Mouse (Mus musculus): ENCODE results near the gene Rpp25. TPM values are rescaled to one million over a fixed set of nuclear protein-coding genes. Genes with fewer than 3 reads are reported as not detected.

Rpp25 gene
- polyA plus RNA-seq, 3 experiments from 2014 or later: not detected

DNA sequence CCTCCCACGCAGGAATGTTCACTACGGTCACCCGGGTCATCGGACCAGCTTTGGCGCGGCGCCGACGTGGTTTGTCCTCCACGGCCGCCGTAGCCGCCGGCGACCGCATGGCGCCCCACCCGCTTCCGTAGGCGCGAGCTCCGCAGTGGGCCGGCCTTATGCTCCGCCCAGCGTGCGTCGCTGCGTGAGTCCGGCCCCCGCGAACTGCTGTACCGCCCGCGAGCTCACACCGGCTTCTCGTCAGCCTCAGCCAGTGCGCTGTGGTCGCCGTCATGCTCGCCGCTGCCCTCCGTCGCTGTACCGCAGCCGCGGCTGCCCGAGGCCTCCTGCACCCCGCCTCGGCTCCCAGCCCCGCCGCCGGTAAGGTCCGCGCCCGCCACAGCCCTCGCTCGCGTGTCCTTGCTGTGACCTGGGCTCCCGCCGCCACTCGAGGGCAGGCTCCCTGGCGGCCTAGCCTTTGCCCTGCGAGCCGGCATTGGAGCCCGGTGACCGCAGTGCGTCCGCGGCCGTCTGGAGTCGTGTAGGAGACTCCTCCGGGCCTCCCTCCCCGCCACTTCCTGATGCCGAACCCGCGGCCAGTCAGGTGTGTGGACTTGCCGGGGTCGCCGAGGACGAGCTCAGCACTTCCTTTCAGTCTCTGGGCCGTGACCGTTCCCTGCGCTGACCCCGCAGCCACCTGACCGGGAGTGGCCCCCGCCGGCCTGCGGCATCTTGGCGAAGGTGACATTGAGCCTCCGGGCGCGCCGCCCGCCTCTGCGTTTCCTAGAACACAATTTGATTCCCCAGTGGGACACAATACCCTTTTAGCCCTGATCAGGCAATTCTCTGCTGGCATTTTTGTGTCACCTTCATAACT, 17.5 kb downstream of the Rpp25 start, which contains the start of gene Cox5a:
TSS of gene Cox5a (plus strand) at position 219 of the 856 bp plus-strand sequence.
- peak; percentile 88 for ATAC-seq

DNA sequence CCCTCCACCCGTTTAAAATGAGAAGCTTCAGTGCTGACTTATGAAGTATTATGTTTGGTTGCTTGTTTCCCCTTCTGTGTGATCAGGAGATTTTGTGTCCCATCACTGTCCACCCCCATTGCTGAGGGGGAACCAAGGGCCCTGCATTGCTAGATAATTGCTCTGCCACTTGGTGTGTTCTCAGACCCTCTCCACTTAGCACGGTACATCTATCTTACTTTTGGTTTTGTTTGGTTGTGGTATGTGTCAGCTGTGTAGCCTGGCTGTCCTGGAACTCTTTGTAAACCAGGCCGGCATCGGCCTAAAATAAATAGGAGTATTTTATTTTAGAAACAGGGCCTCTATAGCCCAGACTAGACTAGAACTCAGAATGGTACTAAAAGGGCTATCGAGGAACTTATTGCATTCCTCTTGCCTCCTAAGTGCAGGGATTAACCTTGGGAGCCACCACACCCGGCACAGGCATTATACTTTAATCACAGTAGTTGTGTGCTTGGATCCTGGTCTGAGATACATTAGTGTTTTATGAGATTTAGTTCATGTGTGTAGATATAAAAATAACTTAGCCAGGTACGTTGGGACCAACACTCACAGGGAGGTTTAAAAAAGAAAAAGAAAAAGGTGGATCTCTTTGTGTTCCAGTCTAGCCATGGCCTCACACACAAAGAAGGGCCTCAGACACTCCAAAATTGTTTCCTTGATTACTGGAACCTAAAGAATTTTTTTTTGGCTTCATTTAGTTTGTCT, 18.5 kb downstream of the Rpp25 start:
- no peak for ATAC-seq

- ATAC-seq: no peak
Observed at GRCm38 (mm10) chr9:57522861-57523246, 19.0 kb downstream of the Rpp25 start.

- ATAC-seq: peak; percentile 58
Observed at GRCm38 (mm10) chr9:57523754-57524153, 19.9 kb downstream of the Rpp25 start.

- no peak for ATAC-seq
Observed at GRCm38 (mm10) chr9:57524439-57524838, 20.6 kb downstream of the Rpp25 start.

- no peak for ATAC-seq
Observed at GRCm38 (mm10) chr9:57525516-57525915, 21.7 kb downstream of the Rpp25 start.

- no peak for ATAC-seq
Observed at GRCm38 (mm10) chr9:57526435-57526834, 22.6 kb downstream of the Rpp25 start.

DNA sequence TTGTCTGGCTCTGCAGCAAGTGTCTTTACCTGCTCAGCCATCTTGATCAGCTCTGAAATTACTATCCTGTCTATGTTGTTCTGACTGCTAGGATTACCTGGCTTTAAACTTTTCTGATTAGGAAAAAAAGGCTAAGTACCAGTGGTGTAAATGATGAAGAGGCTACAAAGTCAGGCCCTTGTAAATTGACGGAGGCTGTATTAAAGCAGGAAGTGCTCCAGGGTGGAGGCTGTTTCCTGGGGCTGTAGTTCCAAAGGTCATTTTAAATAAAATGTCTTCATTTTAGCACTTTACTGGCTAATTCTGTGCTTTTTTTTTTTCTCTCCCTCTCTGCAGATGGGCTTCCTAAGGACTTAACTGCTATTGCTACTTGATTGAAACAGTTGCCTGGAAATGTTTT, 28.1 kb downstream of the Rpp25 start:
- no peak for ATAC-seq

DNA sequence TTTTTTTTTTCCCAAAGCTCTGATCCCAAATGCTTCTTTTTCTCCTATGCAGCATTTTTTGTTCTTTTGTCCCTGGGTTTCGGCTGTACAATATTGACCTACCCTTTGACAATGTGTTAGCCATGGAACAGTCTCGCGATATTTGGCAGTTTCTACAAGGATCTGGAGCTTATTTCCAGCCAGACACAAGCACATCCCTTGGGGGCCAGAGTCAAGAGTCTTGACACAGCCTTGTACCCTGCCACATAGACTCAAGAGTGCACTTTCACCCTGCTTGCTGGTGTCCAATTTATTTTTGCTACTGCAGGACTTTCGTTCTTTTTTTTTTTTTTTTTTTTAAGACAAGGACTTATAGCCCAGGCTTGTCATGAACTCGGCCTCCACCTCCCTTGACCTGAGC, 32.5 kb downstream of the Rpp25 start:
- no peak for ATAC-seq

GRCm38 (mm10) chr9:57537044-57537727, 33.4 kb downstream of the Rpp25 start, which contains the start of gene Fam219b:
TSS of gene Fam219b (plus strand) at chr9:57537528.
- ATAC-seq: peak; percentile 92

DNA sequence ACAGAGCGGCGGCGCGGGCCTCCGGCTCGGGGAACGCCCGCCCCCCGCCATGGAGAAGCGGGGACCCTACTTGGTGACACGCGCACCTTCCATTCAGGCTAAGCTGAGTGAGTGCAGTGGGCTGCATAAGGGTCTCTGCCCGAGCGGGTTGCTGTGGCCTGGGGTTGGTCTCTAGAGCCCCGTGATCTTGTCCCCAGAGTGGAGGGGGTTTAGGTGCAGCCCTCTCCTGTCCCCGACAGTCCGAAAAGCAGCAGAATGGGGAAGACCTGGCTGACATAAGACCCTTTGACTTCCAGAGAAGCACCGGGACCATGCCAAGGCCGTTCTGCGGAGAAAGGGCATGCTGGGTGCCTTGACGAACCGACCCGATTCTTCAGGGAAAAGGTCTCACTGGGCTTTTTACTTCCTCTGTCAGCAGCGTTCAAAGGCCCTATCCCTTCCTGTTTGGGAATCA, 33.9 kb downstream of the Rpp25 start:
- no peak for ATAC-seq

GRCm38 (mm10) chr9:57539550-57539949, 35.7 kb downstream of the Rpp25 start:
- ATAC-seq: no peak

- no peak for ATAC-seq
Observed at GRCm38 (mm10) chr9:57541312-57541711, 37.5 kb downstream of the Rpp25 start.

DNA sequence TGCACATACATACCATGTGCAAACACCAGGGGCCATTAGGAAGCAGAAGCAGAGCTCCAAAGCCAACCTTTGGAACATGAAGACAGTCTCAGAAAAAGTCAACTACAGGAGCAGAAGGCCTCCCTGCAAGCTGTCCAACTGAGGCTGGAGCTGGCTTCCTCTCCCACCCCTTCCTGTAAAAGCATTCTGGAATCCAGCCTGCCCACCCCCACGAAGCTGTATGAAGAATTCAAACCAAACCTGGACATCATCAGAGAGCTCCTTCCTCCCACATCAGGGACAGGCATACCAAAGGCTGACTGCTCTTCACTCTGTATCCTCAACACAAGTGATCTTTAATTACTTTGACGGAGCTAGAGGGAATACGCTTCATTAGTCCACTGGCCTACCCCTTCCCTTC, 40.1 kb downstream of the Rpp25 start:
- no peak for ATAC-seq

GRCm38 (mm10) chr9:57547287-57547686, 43.5 kb downstream of the Rpp25 start:
- ATAC-seq: no peak

- no peak for ATAC-seq
Observed at GRCm38 (mm10) chr9:57547869-57548268, 44.0 kb downstream of the Rpp25 start.

- no peak for ATAC-seq
Observed at GRCm38 (mm10) chr9:57549186-57549585, 45.4 kb downstream of the Rpp25 start.

DNA sequence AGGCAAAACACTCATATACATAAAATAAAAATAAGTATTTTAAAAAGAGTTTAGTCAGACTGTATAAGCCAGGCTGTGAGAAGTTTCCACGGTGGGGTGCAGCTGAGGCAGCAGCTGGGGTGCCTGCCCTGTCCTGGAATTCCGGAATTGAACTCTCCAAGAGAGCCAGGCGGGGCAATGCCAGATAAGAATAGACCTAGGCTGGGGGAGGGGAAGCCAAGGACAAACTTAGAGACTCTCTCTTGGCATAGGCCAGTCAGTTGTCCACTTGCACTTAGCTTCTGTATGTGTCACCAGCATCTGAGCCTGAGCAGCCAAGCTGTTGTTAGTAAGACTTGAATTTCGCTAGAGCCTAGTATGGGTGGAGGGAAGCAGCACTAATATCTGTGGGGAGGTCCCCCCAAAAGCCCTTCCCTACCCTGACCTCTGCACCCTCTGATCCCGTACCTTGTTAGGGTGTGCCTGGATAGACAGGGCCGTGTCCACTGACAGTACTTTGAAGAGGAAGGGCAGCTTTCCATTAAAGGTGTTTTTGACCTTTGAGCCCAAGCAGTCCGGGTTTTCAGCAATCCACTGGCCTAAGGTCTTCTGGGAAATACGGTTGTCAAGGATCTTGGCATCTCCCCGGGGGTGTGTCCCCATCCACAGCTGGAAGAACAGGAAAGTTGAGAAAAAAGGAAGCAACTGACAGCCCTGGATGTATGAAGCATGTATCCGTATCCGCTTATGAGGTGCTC, 46.5 kb downstream of the Rpp25 start:
- no peak for ATAC-seq

GRCm38 (mm10) chr9:57552139-57552887, 48.5 kb downstream of the Rpp25 start, which contains the start of gene Mpi:
TSS of gene Mpi (minus strand) at chr9:57552763.
- no peak for ATAC-seq

DNA sequence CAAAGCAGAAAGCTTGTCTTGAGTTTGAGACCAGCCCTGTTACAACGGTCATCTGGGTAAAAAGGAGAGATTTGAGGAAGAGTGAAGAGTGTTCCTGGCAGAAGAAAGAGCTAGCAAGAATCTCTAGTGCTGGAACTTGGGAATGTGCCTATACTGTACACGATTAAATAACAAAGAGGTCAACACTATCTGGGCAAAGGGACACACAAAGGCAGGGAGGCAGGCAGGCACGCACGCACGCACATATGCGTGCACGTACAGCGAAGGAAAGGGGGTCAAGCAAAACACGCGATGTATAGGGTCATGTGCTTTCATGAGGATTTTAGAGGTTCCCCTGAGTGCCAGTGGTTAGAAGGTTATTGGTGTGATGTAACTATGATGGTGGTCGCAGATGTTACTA, 49.3 kb downstream of the Rpp25 start:
- no peak for ATAC-seq

- no peak for ATAC-seq
Observed at GRCm38 (mm10) chr9:57554753-57555152, 50.9 kb downstream of the Rpp25 start.
